ENCODE assay signal across 8 mouse cellular contexts in the genomic region with DNA sequence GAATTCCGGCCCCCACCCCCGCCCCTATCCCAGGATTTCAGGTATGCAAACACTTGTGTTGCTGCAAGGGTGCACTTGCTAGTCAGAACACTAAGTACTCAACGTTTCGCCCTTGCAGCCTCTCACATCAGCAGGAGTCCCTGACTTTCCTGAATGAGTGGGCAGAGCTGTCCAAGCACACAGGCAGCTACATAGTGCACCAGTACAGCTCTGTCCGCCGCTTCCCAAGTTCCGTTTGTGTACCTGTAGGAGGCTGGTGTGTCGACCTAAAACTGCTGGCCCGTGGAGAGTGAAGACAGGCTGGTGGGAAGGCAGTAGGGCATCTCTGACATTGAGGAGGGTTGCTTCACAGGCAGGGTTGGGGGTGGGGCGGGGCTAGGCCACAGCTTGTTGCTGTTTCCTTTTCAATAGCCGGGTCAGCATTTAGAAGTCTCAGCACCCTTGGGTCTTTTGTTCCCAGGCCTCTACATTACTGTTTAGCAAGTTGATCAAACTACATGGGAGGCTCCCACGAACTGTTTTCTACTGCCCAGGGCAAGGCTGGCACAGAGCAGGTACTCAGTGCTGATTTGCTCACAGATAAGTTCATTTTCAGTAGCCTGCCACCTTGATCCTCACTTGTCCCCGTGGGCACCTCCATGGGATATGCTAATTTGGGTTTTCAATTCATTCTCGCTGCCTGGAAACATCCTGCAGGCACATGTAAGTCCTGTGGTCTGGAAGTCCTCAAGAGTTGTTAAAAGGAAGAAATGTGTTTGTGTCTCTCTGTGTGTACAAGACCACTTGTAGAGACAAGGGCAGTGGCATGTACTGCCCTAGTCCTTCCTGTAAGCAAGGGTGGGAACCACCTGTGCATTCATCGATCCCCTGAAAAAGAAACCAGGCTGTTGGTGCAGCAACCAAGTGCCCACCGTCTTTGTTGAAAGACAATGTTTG. TPM values are rescaled to one million over a fixed set of nuclear protein-coding genes. Genes with fewer than 3 reads are reported as not detected.
DNase-seq lines count a peak whose midpoint lies in the region; ATAC-seq and TF ChIP-seq lines count a peak whose summit lies in the region.

No protein-coding gene starts in this region.

- H3K9ac ChIP-seq in intestine, embryonic 15.5 days: peak overlapping the region; percentile 88; the same call in 1 of the 2 replicates
- peak overlapping the region; percentile 77 for H3K9ac ChIP-seq in liver, embryonic 16.5 days (ENCODE audit: low read depth, low read length)

- H3K4me2 ChIP-seq in intestine, embryonic 15.5 days (replicated peaks): peak overlapping the region; percentile 82
- peak overlapping the region; percentile 90 for H3K4me2 ChIP-seq in liver, embryonic 16.5 days (ENCODE audit: low read depth, low read length)

- 52% methylated on average over 16 of the region's 16 CpGs for WGBS in spleen, adult 2 months
- WGBS in intestine, embryonic 15.5 days: 33% methylated on average over 16 of the region's 16 CpGs
- WGBS in liver, embryonic 16.5 days (ENCODE audit: insufficient replicate concordance): 36% methylated on average over 16 of the region's 16 CpGs

- no peaks in the 10 kb centered on the region for H3K27me3 ChIP-seq in spleen, adult 2 months (ENCODE audit: control insufficient read depth, insufficient read depth, low read length)
- no peaks in the 10 kb centered on the region for H3K27me3 ChIP-seq in intestine, embryonic 15.5 days (replicated peaks)
- no peaks in the 10 kb centered on the region for H3K27me3 ChIP-seq in liver, embryonic 16.5 days (ENCODE audit: control insufficient read depth, insufficient read depth, low read depth, low read length)

- DNase-seq in spleen, adult 2 months (ENCODE audit: low read depth in 1 of 2, low spot score in 2 of 2): no peak
- no peak for DNase-seq in spleen, postnatal 36 days (ENCODE audit: low spot score in 2 of 2)
- peak; percentile 36 for DNase-seq in embryo, embryonic 11 days
- DNase-seq in yolk sac, embryonic 10.5 days (ENCODE audit: low spot score): peak; percentile 71
- no peak for DNase-seq in left cerebral cortex, adult 9 months (ENCODE audit: low spot score in 2 of 2)
- DNase-seq in gastrocnemius, adult 8-10 months (ENCODE audit: low spot score in 2 of 2): no peak

- H3K27ac ChIP-seq in spleen, adult 2 months (ENCODE audit: insufficient read depth, low read length): peak overlapping the region; percentile 16; the same call in 1 of the 2 replicates
- H3K27ac ChIP-seq in intestine, embryonic 15.5 days: peak overlapping the region; percentile 11; the same call in 1 of the 2 replicates
- H3K27ac ChIP-seq in liver, embryonic 16.5 days (ENCODE audit: low read length): peak overlapping the region; percentile 82

- H3K4me3 ChIP-seq in spleen, adult 2 months (ENCODE audit: extremely low read depth, insufficient read depth, insufficient read length): no peak overlapping the region
- H3K4me3 ChIP-seq in intestine, embryonic 15.5 days (replicated peaks): peak overlapping the region; percentile 72; the same call in 1 of the 2 replicates
- peak overlapping the region; percentile 74 for H3K4me3 ChIP-seq in liver, embryonic 16.5 days (ENCODE audit: low read depth, low read length)

- no peak for ATAC-seq in intestine, embryonic 15.5 days
- peak; percentile 5; the same call in 1 of the 2 replicates for ATAC-seq in liver, embryonic 16.5 days (ENCODE audit: low read depth)

- H3K4me1 ChIP-seq in spleen, adult 2 months (ENCODE audit: control insufficient read depth, insufficient read depth, insufficient read length): peaks cover 46% of the 10 kb centered on the region; the same call in 1 of the 2 replicates
- H3K4me1 ChIP-seq in intestine, embryonic 15.5 days (replicated peaks): peaks cover 47% of the 10 kb centered on the region
- peaks cover 60% of the 10 kb centered on the region for H3K4me1 ChIP-seq in liver, embryonic 16.5 days (ENCODE audit: control insufficient read depth, low read depth, low read length)

- H3K36me3 ChIP-seq in spleen, adult 2 months (ENCODE audit: control insufficient read depth, insufficient read depth, low read length): peaks cover 4% of the 10 kb centered on the region
- H3K36me3 ChIP-seq in intestine, embryonic 15.5 days: 0 out of 2 replicates have a peak, but pooled peaks cover 4% of the 10 kb centered on the region
- peaks cover 4% of the 10 kb centered on the region for H3K36me3 ChIP-seq in liver, embryonic 16.5 days (ENCODE audit: control insufficient read depth, insufficient read depth)

- H3K9me3 ChIP-seq in intestine, embryonic 15.5 days: no peaks in the 10 kb centered on the region
- no peaks in the 10 kb centered on the region for H3K9me3 ChIP-seq in liver, embryonic 16.5 days (replicated peaks; ENCODE audit: control insufficient read depth, low read length)

- TF ChIP-seq CTCF in spleen, adult 2 months (IDR thresholded peaks at IDR 0.05; ENCODE audit: extremely low read depth, insufficient read depth, insufficient read length, insufficient replicate concordance): no peak

- no peak for TF ChIP-seq POLR2A in spleen, adult 2 months (IDR thresholded peaks at IDR 0.05; ENCODE audit: low read depth, low read length)

RNA-seq across cellular contexts. Expression of a gene that starts 1.2 kb away (rescaled TPM):
- polyA plus RNA-seq in spleen, adult 2 months (2012; rRNA removed): 13.8 and 15.8 TPM in 2 replicates
- 12.8 and 14.0 TPM in 2 replicates for polyA plus RNA-seq in intestine, embryonic 15.5 days (2015; fragmentation: Nextera tagmentation; extraction: Ambion mirVana)
- polyA plus RNA-seq in liver, embryonic 16.5 days (2015; fragmentation: Nextera tagmentation; extraction: Ambion mirVana): 10.2 and 11.3 TPM in 2 replicates
- 10 to 100 TPM; 18.9 to 20.8 (median 20.1) TPM for total RNA-seq in gastrocnemius, adult 8-10 months (2022)

RNA-seq across cellular contexts. Expression of a gene that starts 12.8 kb away (rescaled TPM):
- polyA plus RNA-seq in spleen, adult 2 months (2012; rRNA removed): 17.0 and 17.2 TPM in 2 replicates
- 288 and 316 TPM in 2 replicates for polyA plus RNA-seq in intestine, embryonic 15.5 days (2015; fragmentation: Nextera tagmentation; extraction: Ambion mirVana)
- 123 and 130 TPM in 2 replicates for polyA plus RNA-seq in liver, embryonic 16.5 days (2015; fragmentation: Nextera tagmentation; extraction: Ambion mirVana)
- total RNA-seq in gastrocnemius, adult 8-10 months (2022): 100 to 1,000 TPM; 268 to 323 (median 295) TPM

RNA-seq across cellular contexts. Expression of a gene that starts 47.7 kb away (rescaled TPM):
- not detected in 2 replicates for polyA plus RNA-seq in spleen, adult 2 months (2012; rRNA removed)
- not detected in 2 replicates for polyA plus RNA-seq in intestine, embryonic 15.5 days (2015; fragmentation: Nextera tagmentation; extraction: Ambion mirVana)
- not detected in 2 replicates for polyA plus RNA-seq in liver, embryonic 16.5 days (2015; fragmentation: Nextera tagmentation; extraction: Ambion mirVana)
- total RNA-seq in gastrocnemius, adult 8-10 months (2022): not detected

Comparison
In these comparisons a context has a peak if more than half of its experiments do, and no peak if none do; other contexts are left out.
1. DNase-seq: peak in embryo, embryonic 11 days (single experiment) and yolk sac, embryonic 10.5 days (single experiment); none in spleen, adult 2 months (0 of 2), spleen, postnatal 36 days (0 of 2), left cerebral cortex, adult 9 months (0 of 2) and gastrocnemius, adult 8-10 months (0 of 2).
2. H3K27ac ChIP-seq: peak in every context shown above with its lines; median percentile 82 in liver, embryonic 16.5 days; 16 in spleen, adult 2 months; 11 in intestine, embryonic 15.5 days.